Mouse (Mus musculus) megakaryocyte, embryonic 14.5 days (primary cell): Measurements from ENCODE around the gene Ppp1r9b. TPM values are rescaled to one million over a fixed set of nuclear protein-coding genes. Genes with fewer than 3 reads are reported as not detected.

Experiments used
- H3K27me3 ChIP-seq: replicated peaks from 2 replicates; pipeline ENCODE3; 2012; ENCODE audit warnings: inconsistent platforms
- H3K36me3 ChIP-seq: replicated peaks from 2 replicates; pipeline ENCODE3; 2012; ENCODE audit warnings: low read length, inconsistent platforms, mixed read lengths
- H3K4me1 ChIP-seq: 2 replicates; pipeline ENCODE4 v1.6.1; 2012; ENCODE audit warnings: inconsistent platforms
- H3K4me3 ChIP-seq: replicated peaks from 2 replicates; pipeline ENCODE3; 2012; ENCODE audit warnings: moderate library complexity, mild to moderate bottlenecking, inconsistent platforms
- H3K9me3 ChIP-seq: 2 replicates; pipeline ENCODE4 v1.6.1; 2012; ENCODE audit warnings: inconsistent platforms
- FLI1 ChIP-seq: IDR thresholded peaks from 2 replicates; pipeline ENCODE4 v1.6.1; 2012; ENCODE audit warnings: low read length, inconsistent platforms, mixed read lengths
- GATA1 ChIP-seq: IDR thresholded peaks from 3 replicates; pipeline ENCODE4 v1.6.1; 2012; ENCODE audit warnings: mixed read lengths, low read length, inconsistent platforms, borderline replicate concordance
- polyA plus RNA-seq: library from polyadenylated mRNA; stranded (reverse); fragments of >175 nt; gene quantifications from 2 replicates; pipeline ENCODE4 v1.2.3, GENCODE M21; 2012; ENCODE audit warnings: low replicate concordance; ENCODE audit not compliant: insufficient read depth

The Ppp1r9b gene
- polyA plus RNA-seq, 1 experiment, result 280 TPM

DNA sequence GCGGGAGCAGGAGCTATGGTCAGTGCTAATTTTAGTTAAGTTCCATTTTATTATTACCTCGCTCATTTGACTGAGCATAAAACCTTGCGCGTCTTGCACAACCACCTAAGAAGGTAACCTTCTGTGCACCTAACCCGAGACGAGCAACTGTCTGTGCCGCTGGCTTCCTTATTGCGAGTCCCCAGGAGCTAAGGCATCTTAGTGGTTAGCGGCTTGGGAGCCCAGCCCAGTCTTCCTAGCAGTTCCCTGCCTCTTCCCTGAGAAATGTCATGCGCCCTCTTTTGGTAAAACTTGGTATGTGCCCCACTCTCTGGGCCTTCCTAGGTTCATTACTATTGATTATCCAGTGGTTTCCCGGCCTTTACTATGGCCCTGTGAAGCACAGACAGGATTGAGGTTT, 51.3 kb downstream of the Ppp1r9b start:
- TF ChIP-seq FLI1 (no peak), GATA1 (no peak)

DNA sequence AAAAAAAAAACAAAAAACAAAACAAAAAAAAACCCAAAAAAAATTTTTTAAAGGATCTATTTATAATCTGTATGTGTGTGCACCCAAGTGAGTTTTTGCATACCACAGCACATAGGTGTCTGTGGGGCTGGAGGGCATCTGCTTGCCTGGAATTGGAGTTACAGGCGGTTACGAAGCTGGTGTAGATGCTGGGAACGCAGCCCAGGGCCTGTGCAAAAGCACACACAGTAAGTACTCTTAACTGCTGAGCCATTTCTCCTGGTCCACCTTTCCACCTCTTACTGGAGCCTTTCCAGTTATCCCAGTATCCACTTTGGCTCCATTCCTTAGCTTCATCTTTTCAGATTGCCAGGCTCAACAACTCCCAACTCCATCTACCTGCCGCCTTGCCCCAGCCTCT, 52.2 kb downstream of the Ppp1r9b start:
- no peak overlapping the region for H3K4me3 ChIP-seq
- H3K4me1 ChIP-seq, result peaks cover 45% of the 10 kb centered on the region
- H3K9me3 ChIP-seq, result no peaks in the 10 kb centered on the region
- TF ChIP-seq FLI1 (no peak), GATA1 (no peak)
- peaks cover 18% of the 10 kb centered on the region for H3K36me3 ChIP-seq
- peaks cover 67% of the 10 kb centered on the region for H3K27me3 ChIP-seq

More for the DNA sequence above, 51.3 kb downstream of the Ppp1r9b start:
- Histone ChIP-seq H3K27me3 (peaks cover 68% of the 10 kb centered on the region), H3K4me1 (peaks cover 45% of the 10 kb centered on the region), H3K4me3 (peak overlapping the region; percentile 97), H3K9me3 (no peaks in the 10 kb centered on the region), H3K36me3 (peaks cover 27% of the 10 kb centered on the region)

DNA sequence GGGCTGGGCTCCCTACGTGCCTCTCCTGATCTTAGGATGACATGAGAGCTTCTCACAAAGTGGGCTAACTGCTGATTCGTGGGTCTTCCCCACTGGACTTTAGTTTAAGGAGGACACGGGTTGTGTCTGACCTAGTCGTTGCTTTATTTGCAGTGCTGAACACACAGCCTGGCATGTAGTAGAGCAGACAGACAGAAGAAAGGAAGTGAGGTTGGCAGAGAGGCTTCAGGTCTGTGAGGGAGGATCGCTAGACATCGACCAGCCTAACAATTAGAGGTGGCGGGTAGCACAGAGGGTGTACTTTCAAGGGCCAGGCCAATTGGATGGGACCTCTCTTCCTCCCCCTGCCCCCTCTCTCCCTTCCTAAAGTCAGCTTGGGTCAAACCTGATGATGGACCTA, 52.8 kb downstream of the Ppp1r9b start:
- TF ChIP-seq FLI1 (no peak), GATA1 (no peak)
- Histone ChIP-seq H3K4me3 (no peak overlapping the region), H3K4me1 (peaks cover 42% of the 10 kb centered on the region), H3K36me3 (peaks cover 12% of the 10 kb centered on the region), H3K9me3 (no peaks in the 10 kb centered on the region), H3K27me3 (peaks cover 65% of the 10 kb centered on the region)

DNA sequence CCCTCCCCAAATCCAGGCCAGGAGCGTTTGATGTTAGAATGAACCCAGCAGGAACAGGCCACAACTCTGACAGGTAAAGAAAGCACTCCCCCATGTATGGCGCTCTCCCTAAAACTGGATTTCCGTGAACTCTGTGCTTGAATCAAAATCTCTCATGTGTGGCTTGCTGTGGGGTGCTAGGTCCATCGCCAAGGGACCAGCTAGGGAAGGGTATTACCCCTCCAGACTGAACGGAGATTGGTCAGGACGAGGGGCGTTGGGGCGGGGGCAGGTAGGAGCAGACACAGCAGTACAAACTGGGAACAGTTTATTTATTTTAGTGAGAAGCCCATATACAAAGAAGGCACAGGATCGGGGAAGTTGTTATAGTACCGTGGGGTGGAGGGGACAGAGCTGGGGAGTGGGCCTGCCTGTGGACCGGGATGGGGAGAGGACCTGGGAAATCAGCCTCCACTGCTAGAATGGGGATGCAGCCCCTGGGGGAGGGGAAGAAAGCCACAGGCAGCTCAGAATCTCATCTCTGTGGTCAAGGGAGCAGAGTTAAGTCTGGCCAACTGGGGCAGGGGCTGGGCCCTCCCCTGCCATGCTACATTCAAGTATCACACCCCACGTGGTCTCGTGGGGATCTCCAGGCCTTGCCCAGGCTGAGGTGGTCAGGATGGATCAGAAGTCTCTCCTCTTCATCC, 53.5 kb downstream of the Ppp1r9b start:
- Histone ChIP-seq H3K4me3 (no peak overlapping the region), H3K27me3 (peaks cover 64% of the 10 kb centered on the region), H3K9me3 (no peaks in the 10 kb centered on the region), H3K36me3 (peaks cover 5% of the 10 kb centered on the region), H3K4me1 (peaks cover 36% of the 10 kb centered on the region)
- no peak for TF ChIP-seq GATA1

DNA sequence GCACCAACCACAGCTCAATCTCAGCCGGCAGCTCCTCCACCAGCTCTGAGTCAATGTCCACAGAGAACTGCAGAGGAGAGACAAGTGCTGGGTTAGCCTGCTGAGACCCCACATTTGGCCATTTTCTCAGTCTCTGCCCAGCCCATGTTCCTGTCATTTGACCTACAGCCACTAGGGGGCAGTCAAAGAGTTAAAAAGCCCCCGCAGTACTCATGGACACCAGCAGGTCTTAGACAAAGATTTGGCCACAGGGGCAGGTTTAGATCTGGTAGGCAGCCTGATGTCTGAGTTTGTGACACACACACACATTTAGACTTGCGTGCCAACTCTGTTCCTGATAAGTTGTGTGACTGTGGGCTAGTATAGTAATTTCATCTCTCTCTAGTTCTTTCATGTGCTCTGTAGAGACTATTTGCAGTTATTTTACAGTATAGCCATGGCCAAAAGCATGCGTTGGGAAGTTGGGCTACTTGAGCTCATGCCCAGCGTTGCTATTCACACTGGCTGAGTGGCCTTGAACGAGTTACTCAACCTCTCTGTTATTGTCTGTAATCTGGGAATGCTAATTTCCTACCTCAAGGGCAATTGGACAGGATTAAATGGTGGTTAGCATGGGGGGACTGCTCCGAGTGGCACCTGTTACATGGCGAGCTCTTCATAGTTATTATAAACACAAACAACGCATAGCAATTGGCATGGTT, 56.3 kb downstream of the Ppp1r9b start:
- H3K4me1 ChIP-seq, result peaks cover 11% of the 10 kb centered on the region
- peaks cover 66% of the 10 kb centered on the region for H3K27me3 ChIP-seq
- H3K4me3 ChIP-seq, result no peak overlapping the region
- TF ChIP-seq FLI1 (no peak), GATA1 (no peak)
- H3K9me3 ChIP-seq, result no peaks in the 10 kb centered on the region
- no peaks in the 10 kb centered on the region for H3K36me3 ChIP-seq

DNA sequence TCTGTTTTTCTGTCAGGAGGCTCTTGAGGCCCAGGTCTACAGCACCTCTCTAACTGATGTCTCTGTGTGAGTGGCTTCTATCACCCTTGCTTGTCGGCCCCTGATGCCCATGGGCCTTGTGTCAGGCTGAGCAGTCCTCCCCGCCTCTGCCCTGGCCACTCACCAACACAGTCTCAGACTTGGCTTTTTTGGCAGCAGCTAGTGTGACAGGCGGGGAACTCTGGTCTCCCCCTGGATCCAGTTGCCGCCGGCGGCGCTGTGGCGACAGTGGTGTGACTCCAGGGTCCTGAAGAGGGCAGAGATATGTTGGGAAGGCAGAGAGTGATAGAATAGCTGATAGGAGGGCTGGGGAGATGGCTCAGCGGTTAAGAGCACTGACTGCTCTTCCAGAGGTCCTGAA, 62.2 kb downstream of the Ppp1r9b start:
- Histone ChIP-seq H3K36me3 (no peaks in the 10 kb centered on the region), H3K4me1 (no peaks in the 10 kb centered on the region), H3K4me3 (no peak overlapping the region), H3K27me3 (peaks cover 73% of the 10 kb centered on the region), H3K9me3 (no peaks in the 10 kb centered on the region)
- TF ChIP-seq GATA1 (no peak), FLI1 (no peak)

Other genes with a start within 250 kb of the Ppp1r9b start
- not detected in 2 replicates for gene Cdc34b, start 249.3 kb upstream of the Ppp1r9b start, polyA plus RNA-seq
- not detected in 2 replicates for gene Tmem92, start 208.3 kb upstream of the Ppp1r9b start, polyA plus RNA-seq
- not detected in 2 replicates for gene Col1a1, start 54.8 kb upstream of the Ppp1r9b start, polyA plus RNA-seq
- not detected in 2 replicates for gene Hils1, start 23.4 kb upstream of the Ppp1r9b start, polyA plus RNA-seq
- gene Sgca, start 14.7 kb upstream of the Ppp1r9b start, polyA plus RNA-seq, result 0.51 TPM in 1 of 2 replicates, not detected in the other
- 775 and 2,394 TPM in 2 replicates for gene Samd14, start 18.8 kb downstream of the Ppp1r9b start, polyA plus RNA-seq
- gene Pdk2, start 50.3 kb downstream of the Ppp1r9b start, polyA plus RNA-seq, result 35.1 and 38.6 TPM in 2 replicates
- gene Itga3, start 85.8 kb downstream of the Ppp1r9b start, polyA plus RNA-seq, result 0.08 TPM in 1 of 2 replicates, not detected in the other
- not detected in 2 replicates for gene Dlx3, start 129.1 kb downstream of the Ppp1r9b start, polyA plus RNA-seq
- not detected in 2 replicates for gene Dlx4, start 155.2 kb downstream of the Ppp1r9b start, polyA plus RNA-seq